In genomic region chr13:41828296-41828754, GRCm38 (mm10) we compare ENCODE assay signal across 12 mouse cellular contexts. TPM values are rescaled to one million over a fixed set of nuclear protein-coding genes. Genes with fewer than 3 reads are reported as not detected.
DNase-seq lines count a peak whose midpoint lies in the region; ATAC-seq and TF ChIP-seq lines count a peak whose summit lies in the region.
"Had no signal": no experiment of that assay in that cellular context is flagged by ENCODE, and none has a peak within 500 bp of the region (broad histone marks: within the 10 kb centered on the region; RNA-seq: fewer than 3 reads in every experiment).

No protein-coding gene starts in this region.

- peak; percentile 80 for TF ChIP-seq EP300 in lung, postnatal 0 days (IDR thresholded peaks at IDR 0.05)

- no peak for TF ChIP-seq CTCF in lung, postnatal 0 days (IDR thresholded peaks at IDR 0.05)

- H3K4me2 ChIP-seq in liver, embryonic 15.5 days, result no peak overlapping the region
- H3K4me2 ChIP-seq in liver, embryonic 12.5 days, result no peak overlapping the region
- H3K4me2 ChIP-seq in lung, postnatal 0 days (replicated peaks; ENCODE audit: low read depth, low read length), result 0 out of 2 replicates have a peak overlapping the region, but pooled peaks have one; percentile 18
- no peak overlapping the region for H3K4me2 ChIP-seq in stomach, embryonic 16.5 days (ENCODE audit: low read depth, low read length)
- H3K4me2 ChIP-seq in forebrain, embryonic 13.5 days, result no peak overlapping the region

- ATAC-seq in liver, embryonic 15.5 days (ENCODE audit: insufficient read depth), result peak; percentile 37
- ATAC-seq in liver, embryonic 12.5 days, result no peak
- ATAC-seq in lung, postnatal 0 days, result peak; percentile 88
- peak; percentile 53; the same call in 1 of the 2 replicates for ATAC-seq in stomach, embryonic 16.5 days (ENCODE audit: insufficient read depth, low FRiP score)
- ATAC-seq in forebrain, embryonic 13.5 days, result no peak

- peak; percentile 96 for DNase-seq in kidney, adult 9 months
- DNase-seq in lung, postnatal 0 days (ENCODE audit: low spot score), result peak; percentile 85
- no peak for DNase-seq in embryo, embryonic 10.5 days (ENCODE audit: low spot score)
- no peak for DNase-seq in right cerebral cortex, postnatal 10 days (ENCODE audit: low spot score in 2 of 2)
- DNase-seq: gastrocnemius, adult 2 months; retina, postnatal 1 day had no signal

- H3K9ac ChIP-seq in liver, embryonic 15.5 days, result no peak overlapping the region
- H3K9ac ChIP-seq in liver, embryonic 12.5 days, result no peak overlapping the region
- no peak overlapping the region for H3K9ac ChIP-seq in lung, postnatal 0 days (replicated peaks; ENCODE audit: low read depth)
- H3K9ac ChIP-seq in stomach, embryonic 16.5 days (ENCODE audit: low read length), result no peak overlapping the region
- no peak overlapping the region for H3K9ac ChIP-seq in forebrain, embryonic 13.5 days

- H3K27me3 ChIP-seq in liver, embryonic 15.5 days, result no peaks in the 10 kb centered on the region
- no peaks in the 10 kb centered on the region for H3K27me3 ChIP-seq in liver, embryonic 12.5 days (replicated peaks)
- no peaks in the 10 kb centered on the region for H3K27me3 ChIP-seq in lung, postnatal 0 days (replicated peaks; ENCODE audit: insufficient read depth, low read length)
- no peaks in the 10 kb centered on the region for H3K27me3 ChIP-seq in stomach, embryonic 16.5 days (ENCODE audit: control insufficient read depth, insufficient read depth, low read length)
- no peaks in the 10 kb centered on the region for H3K27me3 ChIP-seq in forebrain, embryonic 13.5 days

- H3K4me3 ChIP-seq in liver, embryonic 15.5 days (replicated peaks), result no peak overlapping the region
- no peak overlapping the region for H3K4me3 ChIP-seq in liver, embryonic 12.5 days
- no peak overlapping the region for H3K4me3 ChIP-seq in lung, postnatal 0 days (ENCODE audit: low read depth, low read length)
- H3K4me3 ChIP-seq in stomach, embryonic 16.5 days (replicated peaks; ENCODE audit: low read length), result no peak overlapping the region
- H3K4me3 ChIP-seq in forebrain, embryonic 13.5 days, result no peak overlapping the region
- H3K4me3 ChIP-seq: forebrain, embryonic 10.5 days; gastrocnemius, adult 2 months had no signal

- no peak overlapping the region for H3K27ac ChIP-seq in liver, embryonic 15.5 days (replicated peaks)
- H3K27ac ChIP-seq in liver, embryonic 12.5 days, result no peak overlapping the region
- H3K27ac ChIP-seq in lung, postnatal 0 days (ENCODE audit: low read length), result peak overlapping the region; percentile 28; the same call in 1 of the 2 replicates
- H3K27ac ChIP-seq in stomach, embryonic 16.5 days (ENCODE audit: low read length), result no peak overlapping the region
- H3K27ac ChIP-seq in forebrain, embryonic 13.5 days, result no peak overlapping the region
- H3K27ac ChIP-seq: forebrain, embryonic 10.5 days; gastrocnemius, adult 2 months had no signal

- no peaks in the 10 kb centered on the region for H3K36me3 ChIP-seq in liver, embryonic 15.5 days (replicated peaks)
- H3K36me3 ChIP-seq in liver, embryonic 12.5 days, result no peaks in the 10 kb centered on the region
- H3K36me3 ChIP-seq in lung, postnatal 0 days (ENCODE audit: insufficient read depth, low read length), result no peaks in the 10 kb centered on the region
- no peaks in the 10 kb centered on the region for H3K36me3 ChIP-seq in stomach, embryonic 16.5 days (ENCODE audit: control insufficient read depth, insufficient read depth, low read length)
- H3K36me3 ChIP-seq in forebrain, embryonic 13.5 days (ENCODE audit: poor library complexity, severe bottlenecking), result no peaks in the 10 kb centered on the region
- H3K36me3 ChIP-seq: forebrain, embryonic 10.5 days had no signal

- 68% methylated on average over 8 of the region's 8 CpGs for WGBS in liver, embryonic 15.5 days (ENCODE audit: insufficient replicate concordance)
- 74% methylated on average over 8 of the region's 8 CpGs for WGBS in liver, embryonic 12.5 days (ENCODE audit: insufficient replicate concordance)
- WGBS in lung, postnatal 0 days, result 56% methylated on average over 8 of the region's 8 CpGs
- 86% methylated on average over 8 of the region's 8 CpGs for WGBS in stomach, embryonic 16.5 days
- WGBS in forebrain, embryonic 13.5 days, result 93% methylated on average over 8 of the region's 8 CpGs

- H3K9me3 ChIP-seq in liver, embryonic 15.5 days (replicated peaks), result no peaks in the 10 kb centered on the region
- H3K9me3 ChIP-seq in liver, embryonic 12.5 days (replicated peaks), result no peaks in the 10 kb centered on the region
- no peaks in the 10 kb centered on the region for H3K9me3 ChIP-seq in lung, postnatal 0 days (ENCODE audit: low read length)
- H3K9me3 ChIP-seq in stomach, embryonic 16.5 days (replicated peaks; ENCODE audit: control insufficient read depth, low read length), result no peaks in the 10 kb centered on the region
- H3K9me3 ChIP-seq in forebrain, embryonic 13.5 days (replicated peaks), result no peaks in the 10 kb centered on the region
- H3K9me3 ChIP-seq: forebrain, embryonic 10.5 days had no signal

- 0 out of 2 replicates have a peak, but pooled peaks cover 3% of the 10 kb centered on the region for H3K4me1 ChIP-seq in liver, embryonic 15.5 days (replicated peaks)
- no peaks in the 10 kb centered on the region for H3K4me1 ChIP-seq in liver, embryonic 12.5 days
- no peaks in the 10 kb centered on the region for H3K4me1 ChIP-seq in lung, postnatal 0 days (ENCODE audit: insufficient read depth, low read depth, low read length)
- H3K4me1 ChIP-seq in stomach, embryonic 16.5 days (ENCODE audit: control insufficient read depth, insufficient read depth, low read length), result no peaks in the 10 kb centered on the region
- no peaks in the 10 kb centered on the region for H3K4me1 ChIP-seq in forebrain, embryonic 13.5 days
- H3K4me1 ChIP-seq: forebrain, embryonic 10.5 days had no signal

RNA-seq across cellular contexts. Expression of gene Adtrp, which starts 19.2 kb away (rescaled TPM):
- polyA plus RNA-seq in liver, embryonic 15.5 days (2015; fragmentation: Nextera tagmentation; extraction: Ambion mirVana), result 1.1 and 1.9 TPM in 2 replicates
- not detected in 2 replicates for polyA plus RNA-seq in liver, embryonic 12.5 days (2016; fragmentation: Nextera tagmentation; extraction: Ambion mirVana)
- polyA plus RNA-seq in lung, postnatal 0 days (2015; fragmentation: Nextera tagmentation; extraction: Ambion mirVana), result 0.43 and 0.61 TPM in 2 replicates
- 5.6 and 8.3 TPM in 2 replicates for polyA plus RNA-seq in stomach, embryonic 16.5 days (2015; fragmentation: Nextera tagmentation; extraction: Ambion mirVana)
- polyA plus RNA-seq in forebrain, embryonic 13.5 days (2015; fragmentation: Nextera tagmentation; extraction: Ambion mirVana), result not detected in 2 replicates
- polyA plus RNA-seq: forebrain, embryonic 10.5 days; limb, embryonic 11.5 days had no signal

Comparison
In these comparisons a context has a peak if more than half of its experiments do, and no peak if none do; other contexts are left out.
1. ATAC-seq: peak in liver, embryonic 15.5 days (single experiment), lung, postnatal 0 days (single experiment) and stomach, embryonic 16.5 days (single experiment); none in liver, embryonic 12.5 days (single experiment) and forebrain, embryonic 13.5 days (single experiment).
2. DNase-seq: peak in kidney, adult 9 months (single experiment) and lung, postnatal 0 days (single experiment); none in embryo, embryonic 10.5 days (single experiment) and right cerebral cortex, postnatal 10 days (0 of 2).